In genomic region chr7:144081448-144081847, GRCm38 (mm10) we compare ENCODE assay signal across 9 mouse cellular contexts.
DNase-seq lines count a peak whose midpoint lies in the region; ATAC-seq and TF ChIP-seq lines count a peak whose summit lies in the region.
"Had no signal": no experiment of that assay in that cellular context is flagged by ENCODE, and none has a peak within 500 bp of the region (broad histone marks: within the 10 kb centered on the region; RNA-seq: fewer than 3 reads in every experiment).

No protein-coding gene starts in this region.

- H3K4me3 ChIP-seq in cerebellum, adult 2 months (replicated peaks; ENCODE audit: insufficient read depth, low read depth, low read length) = no peak overlapping the region
- no peak overlapping the region for H3K4me3 ChIP-seq in lung, embryonic 15.5 days
- H3K4me3 ChIP-seq in heart, embryonic 12.5 days = no peak overlapping the region
- H3K4me3 ChIP-seq: midbrain, embryonic 12.5 days had no signal

- no peaks in the 10 kb centered on the region for H3K27me3 ChIP-seq in cerebellum, adult 2 months (ENCODE audit: control insufficient read depth, insufficient read depth, low read length)
- no peaks in the 10 kb centered on the region for H3K27me3 ChIP-seq in lung, embryonic 15.5 days
- no peaks in the 10 kb centered on the region for H3K27me3 ChIP-seq in heart, embryonic 12.5 days (replicated peaks)
- H3K27me3 ChIP-seq: midbrain, embryonic 12.5 days had no signal

- H3K27ac ChIP-seq in cerebellum, adult 2 months (ENCODE audit: insufficient read depth, low read length) = no peak overlapping the region
- no peak overlapping the region for H3K27ac ChIP-seq in lung, embryonic 15.5 days
- no peak overlapping the region for H3K27ac ChIP-seq in heart, embryonic 12.5 days (ENCODE audit: poor library complexity, severe bottlenecking)
- H3K27ac ChIP-seq: midbrain, embryonic 12.5 days had no signal

- DNase-seq in cerebellum, adult 2 months = no peak
- no peak for DNase-seq in cerebellum, adult 11-12 months
- DNase-seq in urinary bladder, postnatal 14 days (ENCODE audit: low spot score) = peak; percentile 17
- no peak for DNase-seq in urinary bladder, postnatal 25 days (ENCODE audit: low spot score)
- peak; percentile 53 for DNase-seq in kidney, adult 9 months
- peak; percentile 20 to 38 for DNase-seq in right cerebral cortex, postnatal 36 days (ENCODE audit: low spot score in 2 of 2)

- H3K4me2 ChIP-seq in lung, embryonic 15.5 days = no peak overlapping the region
- no peak overlapping the region for H3K4me2 ChIP-seq in heart, embryonic 12.5 days
- H3K4me2 ChIP-seq: midbrain, embryonic 12.5 days had no signal

- 0 out of 2 replicates have a peak, but pooled peaks have one; percentile 9 for TF ChIP-seq CTCF in cerebellum, adult 2 months (IDR thresholded peaks at IDR 0.05; ENCODE audit: borderline replicate concordance, insufficient read depth, low read depth, low read length)

- no peak for TF ChIP-seq POLR2A in cerebellum, adult 2 months (IDR thresholded peaks at IDR 0.05; ENCODE audit: borderline replicate concordance, insufficient read depth, low read length)

- H3K36me3 ChIP-seq in lung, embryonic 15.5 days = no peaks in the 10 kb centered on the region
- no peaks in the 10 kb centered on the region for H3K36me3 ChIP-seq in heart, embryonic 12.5 days
- H3K36me3 ChIP-seq: midbrain, embryonic 12.5 days had no signal

- WGBS in cerebellum, adult 2 months = 86% methylated on average over 1 of the region's 1 CpGs
- 83% methylated on average over 1 of the region's 1 CpGs for WGBS in lung, embryonic 15.5 days
- 83% methylated on average over 1 of the region's 1 CpGs for WGBS in heart, embryonic 12.5 days

- H3K4me1 ChIP-seq in cerebellum, adult 2 months (ENCODE audit: control insufficient read depth, insufficient read depth, low read length) = no peaks in the 10 kb centered on the region
- H3K4me1 ChIP-seq in lung, embryonic 15.5 days = no peaks in the 10 kb centered on the region
- no peaks in the 10 kb centered on the region for H3K4me1 ChIP-seq in heart, embryonic 12.5 days (replicated peaks)
- H3K4me1 ChIP-seq: midbrain, embryonic 12.5 days had no signal

- peak; percentile 35; the same call in 1 of the 2 replicates for ATAC-seq in lung, embryonic 15.5 days (ENCODE audit: borderline replicate concordance, extremely low read depth, low FRiP score, low TSS enrichment)
- no peak for ATAC-seq in heart, embryonic 12.5 days (ENCODE audit: insufficient number of reproducible peaks, low FRiP score)

- no peaks in the 10 kb centered on the region for H3K9me3 ChIP-seq in lung, embryonic 15.5 days
- peaks cover 14% of the 10 kb centered on the region for H3K9me3 ChIP-seq in heart, embryonic 12.5 days (replicated peaks)

- H3K9ac ChIP-seq in lung, embryonic 15.5 days = no peak overlapping the region
- no peak overlapping the region for H3K9ac ChIP-seq in heart, embryonic 12.5 days
- H3K9ac ChIP-seq: midbrain, embryonic 12.5 days had no signal

Comparison
In these comparisons a context has a peak if more than half of its experiments do, and no peak if none do; other contexts are left out.
1. DNase-seq: peak in urinary bladder, postnatal 14 days (single experiment), kidney, adult 9 months (single experiment) and right cerebral cortex, postnatal 36 days (2 of 2); none in cerebellum, adult 2 months (0 of 2), cerebellum, adult 11-12 months (single experiment) and urinary bladder, postnatal 25 days (single experiment).